Comparison of ENCODE assay signal across 33 mouse cellular contexts in the genomic region with DNA sequence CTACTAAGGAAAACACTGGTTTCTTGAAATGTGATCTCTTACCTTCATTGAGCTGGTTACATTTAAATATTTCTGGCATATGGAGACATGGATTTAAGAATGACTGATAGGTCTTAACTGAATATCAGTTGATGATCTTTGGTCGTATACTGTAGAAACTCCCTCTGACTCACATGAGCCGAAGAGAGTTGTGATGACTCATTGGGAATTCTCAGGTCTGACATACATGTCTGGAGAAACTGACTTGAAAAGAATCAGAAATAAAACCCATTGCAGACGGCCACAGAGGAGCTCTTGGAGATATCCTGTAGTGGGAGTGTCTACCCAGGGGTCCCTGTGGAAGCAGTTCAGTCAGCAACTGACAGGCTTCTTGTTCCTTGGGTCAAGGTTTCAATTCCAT. TPM values are rescaled to one million over a fixed set of nuclear protein-coding genes. Genes with fewer than 3 reads are reported as not detected.
"Had no signal": no experiment of that assay in that cellular context is flagged by ENCODE, and none has a peak within 500 bp of the region (broad histone marks: within the 10 kb centered on the region; RNA-seq: fewer than 3 reads in every experiment).

No protein-coding gene starts in this region.

- ATAC-seq: liver, embryonic 12.5 days; liver, postnatal 0 days; lung, postnatal 0 days; midbrain, embryonic 13.5 days; midbrain, embryonic 15.5 days; midbrain, embryonic 16.5 days had no signal

- H3K4me2 ChIP-seq: limb, embryonic 12.5 days; limb, embryonic 13.5 days; limb, embryonic 15.5 days; liver, embryonic 11.5 days; liver, embryonic 12.5 days; liver, embryonic 13.5 days; liver, embryonic 15.5 days; lung, embryonic 14.5 days; lung, embryonic 15.5 days; midbrain, embryonic 11.5 days; midbrain, embryonic 12.5 days; midbrain, embryonic 13.5 days; midbrain, embryonic 15.5 days; neural tube, embryonic 12.5 days; neural tube, embryonic 13.5 days had no signal

- DNase-seq: left cerebral cortex, postnatal 4 days; liver; liver, embryonic 13.5 days; liver, postnatal 0 days; lung, adult 18-20 months; lung, adult 2 months; lung, embryonic 14.5 days; lung, postnatal 10 days; lung, postnatal 14 days; lung, postnatal 36 days; lung, postnatal 4 days; midbrain, embryonic 14.5 days had no signal

- H3K27me3 ChIP-seq: limb, embryonic 12.5 days; limb, embryonic 13.5 days; limb, embryonic 15.5 days; liver, embryonic 12.5 days; liver, embryonic 13.5 days; liver, embryonic 15.5 days; lung, embryonic 15.5 days; megakaryocyte, embryonic 14.5 days; midbrain, embryonic 12.5 days; midbrain, embryonic 13.5 days; midbrain, embryonic 15.5 days; neural tube, embryonic 12.5 days; neural tube, embryonic 13.5 days had no signal

- H3K4me3 ChIP-seq: limb, embryonic 10.5 days; limb, embryonic 12.5 days; limb, embryonic 13.5 days; limb, embryonic 15.5 days; liver, embryonic 12.5 days; liver, embryonic 13.5 days; liver, embryonic 15.5 days; lung, embryonic 15.5 days; megakaryocyte, embryonic 14.5 days; midbrain, embryonic 10.5 days; midbrain, embryonic 12.5 days; midbrain, embryonic 13.5 days; midbrain, embryonic 15.5 days; neural tube, embryonic 12.5 days; neural tube, embryonic 13.5 days had no signal

- H3K36me3 ChIP-seq: limb, embryonic 10.5 days; limb, embryonic 12.5 days; limb, embryonic 13.5 days; limb, embryonic 15.5 days; liver, embryonic 12.5 days; liver, embryonic 13.5 days; liver, embryonic 15.5 days; lung, embryonic 15.5 days; midbrain, embryonic 10.5 days; midbrain, embryonic 12.5 days; midbrain, embryonic 13.5 days; midbrain, embryonic 15.5 days; neural tube, embryonic 12.5 days; neural tube, embryonic 13.5 days had no signal

RNA-seq across cellular contexts. Expression of gene Adamts1, which starts 24.2 kb away (rescaled TPM):
- total RNA-seq: megakaryocyte progenitor cell, adult 5-6 weeks; megakaryocyte, adult 5-6 weeks; monocyte, adult 5-6 weeks had no signal
